25 mouse cellular contexts compared by ENCODE assay signal in genomic region chr8:118902402-118902801, GRCm38 (mm10).
DNase-seq lines count a peak whose midpoint lies in the region; ATAC-seq and TF ChIP-seq lines count a peak whose summit lies in the region.
"Had no signal": no experiment of that assay in that cellular context is flagged by ENCODE, and none has a peak within 500 bp of the region (broad histone marks: within the 10 kb centered on the region; RNA-seq: fewer than 3 reads in every experiment).

No protein-coding gene starts in this region.

- H3K36me3 ChIP-seq in forebrain, embryonic 13.5 days (ENCODE audit: poor library complexity, severe bottlenecking) = no peaks in the 10 kb centered on the region
- H3K36me3 ChIP-seq: hindbrain, embryonic 12.5 days; limb, embryonic 12.5 days; lung, embryonic 15.5 days; midbrain, embryonic 10.5 days; midbrain, embryonic 15.5 days; stomach, embryonic 15.5 days had no signal

- H3K9me3 ChIP-seq in forebrain, embryonic 13.5 days (replicated peaks) = no peaks in the 10 kb centered on the region
- H3K9me3 ChIP-seq: hindbrain, embryonic 12.5 days; lung, embryonic 15.5 days; midbrain, embryonic 15.5 days; stomach, embryonic 15.5 days had no signal

- WGBS in forebrain, embryonic 13.5 days = 44% methylated on average over 11 of the region's 11 CpGs

- intact Hi-C loops in left cerebral cortex, adult 2 months (cut with DNase I) = no loop called here
- intact Hi-C loops in left cerebral cortex, postnatal 4 days (cut with DNase I) = no loop called here

- peaks cover 18% of the 10 kb centered on the region for H3K4me1 ChIP-seq in forebrain, embryonic 13.5 days
- H3K4me1 ChIP-seq: limb, embryonic 12.5 days; lung, embryonic 15.5 days; midbrain, embryonic 10.5 days; midbrain, embryonic 15.5 days; stomach, embryonic 15.5 days had no signal

- ATAC-seq in forebrain, embryonic 13.5 days = no peak
- ATAC-seq: CD4-positive, CD25-positive, alpha-beta regulatory T cell, adult 4 months; intestine, postnatal 0 days; midbrain, embryonic 15.5 days had no signal

- no peak for DNase-seq in left cerebral cortex, adult 2 months (ENCODE audit: extremely low spot score in 1 of 2, low spot score in 2 of 2)
- no peak for DNase-seq in left cerebral cortex, adult 11 months (ENCODE audit: low spot score)
- DNase-seq in brain, embryonic 14.5 days (ENCODE audit: low read depth) = peak; percentile 53
- DNase-seq in retina, embryonic 14.5 days (ENCODE audit: low spot score) = peak; percentile 62
- DNase-seq in kidney, adult 8-10 months = no peak
- no peak for DNase-seq in left cerebral cortex, postnatal 4 days
- DNase-seq: adrenal gland, postnatal 25 days; cerebellum, adult 9-10 months; cerebellum, postnatal 36 days; heart, postnatal 36 days; kidney, postnatal 25 days; layer of hippocampus, postnatal 36 days; right cerebral cortex, postnatal 14 days; thymus, adult 18-20 months; thymus, postnatal 36 days had no signal

- no peak overlapping the region for H3K27ac ChIP-seq in left cerebral cortex, adult 2 months
- no peak overlapping the region for H3K27ac ChIP-seq in forebrain, embryonic 13.5 days
- H3K27ac ChIP-seq: hindbrain, embryonic 12.5 days; limb, embryonic 12.5 days; lung, embryonic 15.5 days; midbrain, embryonic 10.5 days; midbrain, embryonic 15.5 days; stomach, embryonic 15.5 days had no signal

- TF ChIP-seq CTCF in left cerebral cortex, adult 2 months (IDR thresholded peaks at IDR 0.05) = no peak
- no peak for TF ChIP-seq CTCF in brain, embryonic 14.5 days (IDR thresholded peaks at IDR 0.05; ENCODE audit: borderline replicate concordance, extremely low read depth, insufficient read depth, insufficient read length)

- H3K9ac ChIP-seq in forebrain, embryonic 13.5 days = no peak overlapping the region
- H3K9ac ChIP-seq: hindbrain, embryonic 12.5 days; limb, embryonic 12.5 days; lung, embryonic 15.5 days; midbrain, embryonic 15.5 days; stomach, embryonic 15.5 days had no signal

- no peaks in the 10 kb centered on the region for H3K27me3 ChIP-seq in forebrain, embryonic 13.5 days
- H3K27me3 ChIP-seq: hindbrain, embryonic 12.5 days; limb, embryonic 12.5 days; lung, embryonic 15.5 days; midbrain, embryonic 15.5 days; stomach, embryonic 15.5 days had no signal

- H3K4me2 ChIP-seq in forebrain, embryonic 13.5 days = peak overlapping the region; percentile 49
- H3K4me2 ChIP-seq: hindbrain, embryonic 12.5 days; limb, embryonic 12.5 days; liver, embryonic 11.5 days; lung, embryonic 15.5 days; midbrain, embryonic 15.5 days; stomach, embryonic 15.5 days had no signal

- 0 out of 2 replicates have a peak overlapping the region, but pooled peaks have one; percentile 9 for H3K4me3 ChIP-seq in left cerebral cortex, adult 2 months
- no peak overlapping the region for H3K4me3 ChIP-seq in forebrain, embryonic 13.5 days
- H3K4me3 ChIP-seq: hindbrain, embryonic 12.5 days; limb, embryonic 12.5 days; lung, embryonic 15.5 days; midbrain, embryonic 10.5 days; midbrain, embryonic 15.5 days; stomach, embryonic 15.5 days had no signal

- TF ChIP-seq POLR2A in brain, embryonic 14.5 days (IDR thresholded peaks at IDR 0.05; ENCODE audit: borderline replicate concordance, extremely low read depth, insufficient read depth, insufficient read length, poor library complexity, severe bottlenecking) = no peak

Comparison
In these comparisons a context has a peak if more than half of its experiments do, and no peak if none do; other contexts are left out.
1. DNase-seq: peak in brain, embryonic 14.5 days (single experiment) and retina, embryonic 14.5 days (single experiment); none in left cerebral cortex, adult 2 months (0 of 2), left cerebral cortex, adult 11 months (single experiment), kidney, adult 8-10 months (0 of 2) and left cerebral cortex, postnatal 4 days (single experiment).